Mouse (Mus musculus) urinary bladder, postnatal 25 days (tissue): ENCODE measurements around the gene Draxin.

Experiments used
- DNase-seq: peaks from one replicate; pipeline ENCODE4 v3.0.0; 2022; ENCODE audit warnings: low spot score

Gene Draxin

GRCm38 (mm10) chr4:148083176-148083899 lies 47.2 kb downstream of the Draxin start:
- DNase-seq = no peak

GRCm38 (mm10) chr4:148082257-148083044 lies 48.0 kb downstream of the Draxin start:
- DNase-seq = peak; percentile 29

- no peak for DNase-seq
Measured at GRCm38 (mm10) chr4:148081201-148081600, 49.3 kb downstream of the Draxin start.

GRCm38 (mm10) chr4:148080597-148080973 lies 49.9 kb downstream of the Draxin start:
- DNase-seq = no peak

GRCm38 (mm10) chr4:148079944-148080596 lies 50.4 kb downstream of the Draxin start:
- no peak for DNase-seq

- DNase-seq = no peak
Measured at GRCm38 (mm10) chr4:148079212-148079611, 51.3 kb downstream of the Draxin start.

GRCm38 (mm10) chr4:148075881-148076280 lies 54.6 kb downstream of the Draxin start:
- no peak for DNase-seq

- DNase-seq = peak; percentile 56
Measured at GRCm38 (mm10) chr4:148075259-148075658, 55.2 kb downstream of the Draxin start.

GRCm38 (mm10) chr4:148074521-148075189 lies 55.8 kb downstream of the Draxin start:
- no peak for DNase-seq

GRCm38 (mm10) chr4:148071508-148071907 lies 59.0 kb downstream of the Draxin start:
- no peak for DNase-seq

GRCm38 (mm10) chr4:148069602-148070218 lies 60.8 kb downstream of the Draxin start:
- no peak for DNase-seq

- DNase-seq = no peak
Measured at GRCm38 (mm10) chr4:148067346-148067745, 63.2 kb downstream of the Draxin start.

- DNase-seq = no peak
Measured at GRCm38 (mm10) chr4:148066401-148066744, 64.1 kb downstream of the Draxin start.

GRCm38 (mm10) chr4:148065702-148066400 lies 64.6 kb downstream of the Draxin start:
- DNase-seq = no peak

GRCm38 (mm10) chr4:148061086-148061480 lies 69.4 kb downstream of the Draxin start:
- no peak for DNase-seq

GRCm38 (mm10) chr4:148060120-148061085 lies 70.1 kb downstream of the Draxin start:
- peak; percentile 21 for DNase-seq

GRCm38 (mm10) chr4:148058993-148059392 lies 71.5 kb downstream of the Draxin start:
- no peak for DNase-seq

- no peak for DNase-seq
Measured at GRCm38 (mm10) chr4:148058218-148058819, 72.2 kb downstream of the Draxin start.

- DNase-seq = no peak
Measured at GRCm38 (mm10) chr4:148057661-148058209, 72.8 kb downstream of the Draxin start.
